Comparison of ENCODE assay signal across 22 mouse cellular contexts in the genomic region with DNA sequence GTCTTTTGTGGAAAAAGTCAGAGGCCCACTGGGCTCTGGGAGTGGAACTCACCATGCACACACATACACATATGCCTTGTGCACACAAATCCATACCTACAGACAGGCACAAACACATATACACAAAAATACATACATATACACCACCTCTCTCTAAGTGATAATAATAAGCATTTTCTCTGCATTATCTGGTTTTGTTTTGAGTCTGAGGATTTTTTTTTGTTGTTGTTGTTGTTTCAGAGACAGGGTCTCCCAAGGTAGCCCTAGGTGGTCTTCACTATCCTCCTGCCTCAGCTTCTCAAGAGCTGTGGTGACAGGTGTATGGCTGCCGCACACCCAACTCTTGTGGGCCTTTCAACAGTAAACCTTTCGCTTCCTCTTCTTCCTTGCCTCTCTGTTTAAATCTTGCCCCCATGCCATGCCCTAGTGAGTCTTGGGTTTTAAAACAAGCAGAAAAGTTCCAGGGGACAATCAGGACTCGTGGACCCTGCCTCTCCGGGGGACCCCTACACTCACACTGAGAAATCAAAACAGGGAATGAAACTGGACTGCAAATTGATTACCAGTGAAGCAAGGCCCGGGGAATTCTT. TPM values are rescaled to one million over a fixed set of nuclear protein-coding genes. Genes with fewer than 3 reads are reported as not detected.
"Had no signal": no experiment of that assay in that cellular context is flagged by ENCODE, and none has a peak within 500 bp of the region (broad histone marks: within the 10 kb centered on the region; RNA-seq: fewer than 3 reads in every experiment).

No protein-coding gene starts in this region.

- H3K4me1 ChIP-seq: liver, embryonic 13.5 days; liver, embryonic 15.5 days; lung, embryonic 15.5 days; midbrain, embryonic 12.5 days; stomach, embryonic 15.5 days had no signal

- H3K36me3 ChIP-seq: liver, embryonic 13.5 days; liver, embryonic 15.5 days; lung, embryonic 15.5 days; midbrain, embryonic 12.5 days; neural tube, embryonic 12.5 days; stomach, embryonic 15.5 days had no signal

- H3K4me2 ChIP-seq: liver, embryonic 13.5 days; liver, embryonic 15.5 days; lung, embryonic 15.5 days; midbrain, embryonic 12.5 days; neural tube, embryonic 12.5 days; stomach, embryonic 15.5 days had no signal

- H3K27ac ChIP-seq: liver, embryonic 13.5 days; liver, embryonic 15.5 days; lung, embryonic 15.5 days; macrophage; midbrain, embryonic 12.5 days; neural tube, embryonic 12.5 days; stomach, embryonic 15.5 days; stomach, postnatal 0 days had no signal

- H3K4me3 ChIP-seq: liver, embryonic 13.5 days; liver, embryonic 15.5 days; lung, embryonic 15.5 days; megakaryocyte, embryonic 14.5 days; midbrain, embryonic 12.5 days; neural tube, embryonic 12.5 days; stomach, embryonic 15.5 days had no signal

- ATAC-seq: liver, postnatal 0 days; lung, postnatal 0 days had no signal

- H3K27me3 ChIP-seq: liver, embryonic 13.5 days; liver, embryonic 15.5 days; lung, embryonic 15.5 days; midbrain, embryonic 12.5 days; neural tube, embryonic 12.5 days; stomach, embryonic 15.5 days had no signal

- H3K9me3 ChIP-seq: liver, embryonic 13.5 days; liver, embryonic 15.5 days; lung, embryonic 15.5 days; midbrain, embryonic 12.5 days; neural tube, embryonic 12.5 days; stomach, embryonic 15.5 days had no signal

- H3K9ac ChIP-seq: liver, embryonic 13.5 days; liver, embryonic 15.5 days; liver, postnatal 0 days; lung, embryonic 15.5 days; midbrain, embryonic 12.5 days; neural tube, embryonic 12.5 days; stomach, embryonic 15.5 days had no signal

- DNase-seq: liver, embryonic 13.5 days; liver, postnatal 0 days; lung, adult 2 months; lung, postnatal 14 days; midbrain, embryonic 14.5 days; right cerebral cortex, postnatal 25 days; right cerebral cortex, postnatal 4 days; thymus, adult 2 months; thymus, postnatal 25 days; thymus, postnatal 4 days had no signal

RNA-seq across cellular contexts. Expression of a gene that starts 8.9 kb away (rescaled TPM):
- polyA plus RNA-seq: testis, adult 2 months had no signal

RNA-seq across cellular contexts. Expression of a gene that starts 33.7 kb away (rescaled TPM):
- polyA plus RNA-seq: midbrain, embryonic 14.5 days; neural tube, embryonic 12.5 days had no signal

RNA-seq across cellular contexts. Expression of a gene that starts 38.1 kb away (rescaled TPM):
- total RNA-seq: midbrain, postnatal 0 days had no signal
- polyA plus RNA-seq: midbrain, embryonic 12.5 days; midbrain, embryonic 14.5 days; neural tube, embryonic 12.5 days; neural tube, embryonic 14.5 days; stomach, postnatal 0 days; testis, adult 2 months had no signal

RNA-seq across cellular contexts. Expression of a gene that starts 51.9 kb away (rescaled TPM):
- polyA plus RNA-seq: liver, embryonic 13.5 days; liver, embryonic 15.5 days; liver, postnatal 0 days; lung, embryonic 15.5 days; lung, postnatal 0 days; midbrain, embryonic 12.5 days; midbrain, embryonic 14.5 days; midbrain, postnatal 0 days; neural tube, embryonic 12.5 days; neural tube, embryonic 14.5 days; stomach, embryonic 15.5 days; stomach, postnatal 0 days had no signal
